Mouse (Mus musculus) forebrain, postnatal 0 days (tissue): ENCODE results near the gene Gm21970. TPM values are rescaled to one million over a fixed set of nuclear protein-coding genes. Genes with fewer than 3 reads are reported as not detected.

Source experiments
- ATAC-seq: fragments of 200-750 bp; cut with Nextera tagmentation; 2 replicates; pipeline ENCODE4 v1.8.0; 2017; ENCODE audit warnings: mild to moderate bottlenecking, moderate library complexity
- DNase-seq: peaks from one replicate; pipeline ENCODE4 v3.0.0-alpha.2; 2015
- H3K27ac ChIP-seq: fragments of 300-500 bp; sonication (generic); 2 replicates; pipeline ENCODE4 v1.5.1; 2014; ENCODE audit warnings: low read depth, mild to moderate bottlenecking, antibody characterized with exemption, low read length, moderate library complexity, mixed read lengths
- H3K27me3 ChIP-seq: fragments of 300-500 bp; sonication (generic); 2 replicates; pipeline ENCODE4 v1.6.1; 2014; ENCODE audit warnings: mild to moderate bottlenecking, low read length, mixed read lengths; ENCODE audit not compliant: insufficient read depth
- H3K36me3 ChIP-seq: fragments of 300-500 bp; sonication (generic); 2 replicates; pipeline ENCODE4 v1.6.1; 2014; ENCODE audit warnings: mild to moderate bottlenecking, moderate library complexity; ENCODE audit not compliant: insufficient read depth
- H3K4me1 ChIP-seq: fragments of 300-500 bp; sonication (generic); 2 replicates; pipeline ENCODE4 v1.6.1; 2014; ENCODE audit warnings: antibody characterized with exemption; ENCODE audit not compliant: insufficient read depth
- H3K4me2 ChIP-seq: fragments of 300-500 bp; sonication (generic); 2 replicates; pipeline ENCODE4 v1.6.1; 2014; ENCODE audit warnings: low read depth, mild to moderate bottlenecking, moderate library complexity
- H3K4me3 ChIP-seq: fragments of 300-500 bp; sonication (generic); 2 replicates; pipeline ENCODE4 v1.5.1; 2014; ENCODE audit warnings: low read depth, low read length, mixed read lengths
- H3K9ac ChIP-seq: fragments of 300-500 bp; sonication (generic); 2 replicates; pipeline ENCODE4 v1.6.1; 2014; ENCODE audit warnings: mild to moderate bottlenecking
- H3K9me3 ChIP-seq: fragments of 300-500 bp; sonication (generic); 2 replicates; pipeline ENCODE4 v1.6.1; 2016; ENCODE audit warnings: low read length
- CTCF ChIP-seq: sonication (generic); IDR thresholded peaks from 2 replicates; pipeline ENCODE4 v1.5.1; 2016; ENCODE audit warnings: antibody characterized with exemption, control low read depth, low read depth
- WGBS: fragments of 180-500 bp; shearing (Covaris S2); extraction: QIAGEN DNeasy Blood & Tissue Kit; methylation state at CpG from one replicate; pipeline ENCODE4 v1.1.7; 2014; 5-methylcytosine and 5-hydroxymethylcytosine counted together
- polyA plus RNA-seq: library from polyadenylated mRNA; unstranded; fragments of >200 nt; fragmentation: Nextera tagmentation; extraction: Ambion mirVana; gene quantifications from 2 replicates; pipeline ENCODE4 v1.2.1, GENCODE M21; 2015
- total RNA-seq: library from RNA; depleted of rRNA; stranded (reverse); fragments of >200 nt; gene quantifications from 2 replicates; pipeline ENCODE4 v1.2.3, GENCODE M21; 2014

The Gm21970 gene
- total and polyA plus RNA-seq, 2 experiments from 2014 or later, result not detected

- ATAC-seq, result no peak
- no peak overlapping the region for H3K9ac ChIP-seq
- TF ChIP-seq CTCF, result no peak
- H3K4me2 ChIP-seq, result no peak overlapping the region
- H3K27ac ChIP-seq, result no peak overlapping the region
- no peaks in the 10 kb centered on the region for H3K9me3 ChIP-seq
- no peak overlapping the region for H3K4me3 ChIP-seq
- no peaks in the 10 kb centered on the region for H3K4me1 ChIP-seq
- WGBS, result 79% methylated on average over 6 of the region's 6 CpGs
- H3K27me3 ChIP-seq, result peaks cover 8% of the 10 kb centered on the region
- DNase-seq, result no peak
- no peaks in the 10 kb centered on the region for H3K36me3 ChIP-seq
These were observed 38.3 kb upstream of the Gm21970 start for GRCm38 (mm10) chr16:91353177-91353576.

- H3K36me3 ChIP-seq, result no peaks in the 10 kb centered on the region
- no peak for TF ChIP-seq CTCF
- ATAC-seq (no peak), DNase-seq (no peak)
- no peak overlapping the region for H3K4me3 ChIP-seq
- peaks cover 8% of the 10 kb centered on the region for H3K27me3 ChIP-seq
- no peaks in the 10 kb centered on the region for H3K9me3 ChIP-seq
- H3K4me1 ChIP-seq, result no peaks in the 10 kb centered on the region
- H3K4me2 ChIP-seq, result no peak overlapping the region
- H3K27ac ChIP-seq, result no peak overlapping the region
- H3K9ac ChIP-seq, result no peak overlapping the region
- 79% methylated on average over 5 of the region's 5 CpGs for WGBS
These were observed 37.9 kb upstream of the Gm21970 start for GRCm38 (mm10) chr16:91353638-91354037.

- Histone ChIP-seq H3K27me3 (peaks cover 8% of the 10 kb centered on the region), H3K9ac (no peak overlapping the region), H3K27ac (no peak overlapping the region), H3K4me3 (no peak overlapping the region), H3K4me1 (no peaks in the 10 kb centered on the region), H3K4me2 (no peak overlapping the region), H3K36me3 (no peaks in the 10 kb centered on the region), H3K9me3 (no peaks in the 10 kb centered on the region)
- DNase-seq (no peak), ATAC-seq (no peak)
- 79% methylated on average over 4 of the region's 4 CpGs for WGBS
- no peak for TF ChIP-seq CTCF
These were observed 36.9 kb upstream of the Gm21970 start for GRCm38 (mm10) chr16:91354599-91354998.

GRCm38 (mm10) chr16:91355160-91355559 is 36.4 kb upstream of the Gm21970 start:
- Histone ChIP-seq H3K4me2 (no peak overlapping the region), H3K4me3 (no peak overlapping the region), H3K9me3 (no peaks in the 10 kb centered on the region), H3K27ac (no peak overlapping the region), H3K27me3 (peaks cover 8% of the 10 kb centered on the region), H3K9ac (no peak overlapping the region), H3K4me1 (no peaks in the 10 kb centered on the region), H3K36me3 (no peaks in the 10 kb centered on the region)
- ATAC-seq (no peak), DNase-seq (no peak)
- no peak for TF ChIP-seq CTCF
- WGBS, result 77% methylated on average over 12 of the region's 12 CpGs

- Histone ChIP-seq H3K9ac (no peak overlapping the region), H3K36me3 (no peaks in the 10 kb centered on the region), H3K4me2 (no peak overlapping the region), H3K27me3 (peaks cover 8% of the 10 kb centered on the region), H3K4me3 (no peak overlapping the region), H3K4me1 (no peaks in the 10 kb centered on the region), H3K27ac (no peak overlapping the region), H3K9me3 (no peaks in the 10 kb centered on the region)
- no peak for TF ChIP-seq CTCF
- ATAC-seq, result no peak
- DNase-seq, result no peak
- WGBS, result 78% methylated on average over 10 of the region's 10 CpGs
These were observed 34.6 kb upstream of the Gm21970 start for GRCm38 (mm10) chr16:91356760-91357525.

- Histone ChIP-seq H3K9me3 (no peaks in the 10 kb centered on the region), H3K4me3 (no peak overlapping the region), H3K36me3 (no peaks in the 10 kb centered on the region), H3K4me1 (no peaks in the 10 kb centered on the region), H3K27ac (no peak overlapping the region), H3K4me2 (no peak overlapping the region), H3K27me3 (peaks cover 6% of the 10 kb centered on the region), H3K9ac (no peak overlapping the region)
- 56% methylated on average over 10 of the region's 10 CpGs for WGBS
- TF ChIP-seq CTCF, result no peak
- no peak for DNase-seq
- ATAC-seq, result no peak
These were observed 34.0 kb upstream of the Gm21970 start for GRCm38 (mm10) chr16:91357526-91357900.

GRCm38 (mm10) chr16:91358555-91358954 is 33.0 kb upstream of the Gm21970 start:
- WGBS, result 29% methylated on average over 8 of the region's 8 CpGs
- Histone ChIP-seq H3K9ac (no peak overlapping the region), H3K4me3 (no peak overlapping the region), H3K4me2 (no peak overlapping the region), H3K4me1 (no peaks in the 10 kb centered on the region), H3K27me3 (peaks cover 3% of the 10 kb centered on the region), H3K36me3 (no peaks in the 10 kb centered on the region), H3K27ac (no peak overlapping the region), H3K9me3 (no peaks in the 10 kb centered on the region)
- ATAC-seq, result peak; percentile 74
- peak; percentile 93 for DNase-seq
- TF ChIP-seq CTCF, result peak; percentile 86
